9 mouse cellular contexts compared by ENCODE assay signal in genomic region chr11:102851883-102852282, GRCm38 (mm10). TPM values are rescaled to one million over a fixed set of nuclear protein-coding genes. Genes with fewer than 3 reads are reported as not detected.
A peak's percentile ranks its signal among the peaks of the same experiment; 100 is the strongest.
DNase-seq lines count a peak whose midpoint lies in the region; ATAC-seq and TF ChIP-seq lines count a peak whose summit lies in the region.
"Had no signal": no experiment of that assay in that cellular context is flagged by ENCODE, and none has a peak within 500 bp of the region (broad histone marks: within the 10 kb centered on the region; RNA-seq: fewer than 3 reads in every experiment).

No protein-coding gene starts in this region.

- H3ac ChIP-seq in C2C12 (ENCODE audit: control insufficient read depth, insufficient read length, low read depth), result no peak overlapping the region

- no peak; the same call in 1 of the 2 replicates for ATAC-seq in heart, embryonic 11.5 days (replicated peaks; ENCODE audit: insufficient number of reproducible peaks, low FRiP score, low TSS enrichment)

- peak; percentile 58 for TF ChIP-seq CTCF in C2C12 (IDR thresholded peaks at IDR 0.05; ENCODE audit: control insufficient read depth, insufficient read depth, insufficient read length)
- peak; percentile 31; the same call in 1 of the 2 replicates for TF ChIP-seq CTCF in thymus, adult 2 months (IDR thresholded peaks at IDR 0.05; ENCODE audit: borderline replicate concordance, control insufficient read depth, extremely low read depth, insufficient read depth, low read length, poor library complexity)

- no peaks in the 10 kb centered on the region for H3K9me3 ChIP-seq in heart, embryonic 11.5 days (replicated peaks; ENCODE audit: control insufficient read depth, low read length)
- H3K9me3 ChIP-seq: limb, embryonic 13.5 days had no signal

- H3K4me1 ChIP-seq in heart, embryonic 11.5 days (ENCODE audit: control insufficient read depth, insufficient read depth, low read length), result no peaks in the 10 kb centered on the region
- no peaks in the 10 kb centered on the region for H3K4me1 ChIP-seq in thymus, adult 2 months (replicated peaks; ENCODE audit: control insufficient read depth, insufficient read depth, low read length)

- H3K36me3 ChIP-seq in heart, embryonic 11.5 days (ENCODE audit: control insufficient read depth, insufficient read depth, low read length), result peaks cover 48% of the 10 kb centered on the region
- peaks cover 92% of the 10 kb centered on the region for H3K36me3 ChIP-seq in C2C12 (ENCODE audit: control insufficient read depth, insufficient read depth)
- peaks cover 56% of the 10 kb centered on the region for H3K36me3 ChIP-seq in thymus, adult 2 months (ENCODE audit: control insufficient read depth, insufficient read depth, low read length)

- no peaks in the 10 kb centered on the region for H3K79me2 ChIP-seq in C2C12 (ENCODE audit: control insufficient read depth, insufficient read depth)

- no peak overlapping the region for H3K27ac ChIP-seq in heart, embryonic 11.5 days (ENCODE audit: low read depth, low read length)
- no peak overlapping the region for H3K27ac ChIP-seq in thymus, adult 2 months (ENCODE audit: control insufficient read depth, insufficient read depth, low read length)
- H3K27ac ChIP-seq: limb, embryonic 13.5 days had no signal

- H3K9ac ChIP-seq in heart, embryonic 11.5 days (ENCODE audit: low read depth, low read length), result no peak overlapping the region
- H3K9ac ChIP-seq: limb, embryonic 13.5 days had no signal

- no peaks in the 10 kb centered on the region for H3K79me3 ChIP-seq in C2C12 (ENCODE audit: low read depth)

- H3K4me2 ChIP-seq in heart, embryonic 11.5 days, result no peak overlapping the region
- H3K4me2 ChIP-seq: limb, embryonic 13.5 days had no signal

- 68% methylated on average over 5 of the region's 5 CpGs for WGBS in heart, embryonic 11.5 days (ENCODE audit: insufficient replicate concordance)
- 81% methylated on average over 5 of the region's 5 CpGs for whole genome bisulfite sequencing in thymus, adult 2 months

- peak; percentile 58 to 89 for DNase-seq in heart, adult 18-20 months
- DNase-seq in brain, adult 2 months (ENCODE audit: low read depth, low spot score), result peak; percentile 73
- DNase-seq in fibroblast of lung, adult 2 months (ENCODE audit: low read depth), result peak; percentile 27
- peak; percentile 35 to 73 for DNase-seq in kidney, adult 8-10 months
- peak; percentile 56 to 69 for DNase-seq in lung, postnatal 4 days
- DNase-seq in thymus, adult 2 months, result peak; percentile 53

- no peak overlapping the region for H3K4me3 ChIP-seq in heart, embryonic 11.5 days (ENCODE audit: low read depth, low read length)
- H3K4me3 ChIP-seq in C2C12 (ENCODE audit: insufficient read depth, poor library complexity, severe bottlenecking), result no peak overlapping the region
- no peak overlapping the region for H3K4me3 ChIP-seq in thymus, adult 2 months (ENCODE audit: control insufficient read depth, insufficient read depth, low read length)
- H3K4me3 ChIP-seq: limb, embryonic 13.5 days had no signal

- TF ChIP-seq POLR2A in thymus, adult 2 months (IDR thresholded peaks at IDR 0.05; ENCODE audit: control insufficient read depth, extremely low read depth, insufficient read depth, low read length, poor library complexity), result no peak

- H3K27me3 ChIP-seq in heart, embryonic 11.5 days (ENCODE audit: control insufficient read depth, insufficient read depth, low read length), result no peaks in the 10 kb centered on the region
- no peaks in the 10 kb centered on the region for H3K27me3 ChIP-seq in C2C12 (ENCODE audit: control insufficient read depth, insufficient read depth, insufficient read length)
- no peaks in the 10 kb centered on the region for H3K27me3 ChIP-seq in thymus, adult 2 months (ENCODE audit: control insufficient read depth, insufficient read depth, low read length)
- H3K27me3 ChIP-seq: limb, embryonic 13.5 days had no signal

TF ChIP-seq in C2C12, 6 proteins besides CTCF, POLR2A, EP300 and RAD21:
- TF ChIP-seq CEBPB (IDR thresholded peaks at IDR 0.05; ENCODE audit: low read depth), result no peak
- TF ChIP-seq MYOD1 (IDR thresholded peaks at IDR 0.05; ENCODE audit: control insufficient read depth, insufficient read length, low read depth), result no peak
- TF ChIP-seq MAX (IDR thresholded peaks at IDR 0.05), result no peak
- TF ChIP-seq FOSL1 (IDR thresholded peaks at IDR 0.05; ENCODE audit: insufficient read depth, low read length, poor library complexity, severe bottlenecking), result no peak

RNA-seq across cellular contexts. Expression of gene Higd1b, which starts 16.2 kb away (rescaled TPM):
- 10 to 100 TPM; 10.6 to 15.7 TPM for total RNA-seq in heart, adult 18-20 months (2021)
- not detected in 2 replicates for polyA plus RNA-seq in heart, embryonic 11.5 days (2014; fragmentation: Nextera tagmentation; extraction: Ambion mirVana)
- polyA plus RNA-seq in C2C12 (2012; fragmentation: generic; extraction: Trizol), result not detected
- polyA plus RNA-seq in thymus, adult 2 months (2012; rRNA removed), result 0.36 and 1.4 TPM in 2 replicates
- polyA plus RNA-seq: limb, embryonic 13.5 days had no signal

RNA-seq across cellular contexts. Expression of gene Eftud2, which starts 28.9 kb away (rescaled TPM):
- 10 to 100 TPM; 34.1 to 42.6 TPM for total RNA-seq in heart, adult 18-20 months (2021)
- 136 and 149 TPM in 2 replicates for polyA plus RNA-seq in heart, embryonic 11.5 days (2014; fragmentation: Nextera tagmentation; extraction: Ambion mirVana)
- 190 TPM for polyA plus RNA-seq in C2C12 (2012; fragmentation: generic; extraction: Trizol)
- 215 and 245 TPM in 2 replicates for polyA plus RNA-seq in thymus, adult 2 months (2012; rRNA removed)

RNA-seq across cellular contexts. Expression of gene Ccdc103, which starts 29.1 kb away (rescaled TPM):
- not detected for total RNA-seq in heart, adult 18-20 months (2021)
- 0.42 and 0.56 TPM in 2 replicates for polyA plus RNA-seq in heart, embryonic 11.5 days (2014; fragmentation: Nextera tagmentation; extraction: Ambion mirVana)
- 0.59 TPM for polyA plus RNA-seq in C2C12 (2012; fragmentation: generic; extraction: Trizol)
- 0.28 TPM in 1 of 2 replicates, not detected in the other for polyA plus RNA-seq in thymus, adult 2 months (2012; rRNA removed)

RNA-seq across cellular contexts. Expression of gene Gjc1, which starts 32.4 kb away (rescaled TPM):
- 10 to 100 TPM; 17.2 to 18.2 TPM for total RNA-seq in heart, adult 18-20 months (2021)
- polyA plus RNA-seq in heart, embryonic 11.5 days (2014; fragmentation: Nextera tagmentation; extraction: Ambion mirVana), result 56.6 and 59.7 TPM in 2 replicates
- polyA plus RNA-seq in C2C12 (2012; fragmentation: generic; extraction: Trizol), result 20.7 TPM
- 1.4 and 1.7 TPM in 2 replicates for polyA plus RNA-seq in thymus, adult 2 months (2012; rRNA removed)

RNA-seq across cellular contexts. Expression of gene Fam187a, which starts 33.1 kb away (rescaled TPM):
- total RNA-seq in heart, adult 18-20 months (2021), result not detected
- polyA plus RNA-seq in heart, embryonic 11.5 days (2014; fragmentation: Nextera tagmentation; extraction: Ambion mirVana), result not detected in 2 replicates
- polyA plus RNA-seq in C2C12 (2012; fragmentation: generic; extraction: Trizol), result 0.05 TPM
- not detected in 2 replicates for polyA plus RNA-seq in thymus, adult 2 months (2012; rRNA removed)
- polyA plus RNA-seq: limb, embryonic 13.5 days had no signal
